8 mouse cellular contexts compared by ENCODE assay signal in genomic region chr8:90954802-90955760, GRCm38 (mm10).
A peak's percentile ranks its signal among the peaks of the same experiment; 100 is the strongest.
DNase-seq lines count a peak whose midpoint lies in the region; ATAC-seq lines count a peak whose summit lies in the region.

No protein-coding gene starts in this region.

- DNase-seq in T-cell, adult 2 months (ENCODE audit: low spot score), result peak; percentile 53
- DNase-seq in cerebellum, postnatal 25 days, result peak; percentile 84
- DNase-seq in frontal cortex, postnatal 25 days (ENCODE audit: low spot score in 2 of 2), result peak; percentile 61 to 64
- peak; percentile 87 for DNase-seq in hindbrain, embryonic 14.5 days (ENCODE audit: low spot score)
- peak; percentile 75 to 80 for DNase-seq in layer of hippocampus, postnatal 36 days
- peak; percentile 86 for DNase-seq in lung, postnatal 36 days
- DNase-seq in retina, postnatal 7 days (ENCODE audit: low read depth, low spot score), result peak; percentile 78
- DNase-seq in urinary bladder, postnatal 14 days (ENCODE audit: low spot score), result peak; percentile 63

- H3K4me2 ChIP-seq in hindbrain, embryonic 14.5 days (replicated peaks), result peak overlapping the region; percentile 88

- ATAC-seq in hindbrain, embryonic 14.5 days (ENCODE audit: low FRiP score), result peak; percentile 96

- no peaks in the 10 kb centered on the region for H3K27me3 ChIP-seq in hindbrain, embryonic 14.5 days (ENCODE audit: control insufficient read depth, insufficient read depth, low read length)

- peak overlapping the region; percentile 99 for H3K27ac ChIP-seq in hindbrain, embryonic 14.5 days

- H3K36me3 ChIP-seq in hindbrain, embryonic 14.5 days (replicated peaks; ENCODE audit: control insufficient read depth, insufficient read depth), result no peaks in the 10 kb centered on the region; the same call in 1 of the 2 replicates

- WGBS in hindbrain, embryonic 14.5 days, result 2% methylated on average over 21 of the region's 21 CpGs

- peak overlapping the region; percentile 82 for H3K9ac ChIP-seq in hindbrain, embryonic 14.5 days

- H3K4me1 ChIP-seq in hindbrain, embryonic 14.5 days (replicated peaks; ENCODE audit: control insufficient read depth, insufficient read depth, low read length), result peaks cover 42% of the 10 kb centered on the region

- no peaks in the 10 kb centered on the region for H3K9me3 ChIP-seq in hindbrain, embryonic 14.5 days (ENCODE audit: control insufficient read depth, low read length)

- peak overlapping the region; percentile 49 for H3K4me3 ChIP-seq in hindbrain, embryonic 14.5 days (replicated peaks; ENCODE audit: low read length)

Comparison
In these comparisons a context has a peak if more than half of its experiments do, and no peak if none do; other contexts are left out.
1. Peak in every context shown above with its lines: DNase-seq, ATAC-seq, H3K4me3 ChIP-seq and H3K27ac ChIP-seq.